Mouse (Mus musculus) spleen, adult 2 months (tissue): ENCODE measurements around the gene Mea1. TPM values are rescaled to one million over a fixed set of nuclear protein-coding genes. Genes with fewer than 3 reads are reported as not detected.

Experiments
- DNase-seq, 2 experiments: peaks; one replicate each; pipeline versions ENCODE4 v3.0.0 to v3.0.0-alpha.2; 2012 to 2021; ENCODE audit warnings: low spot score in 2 of 2, low read depth in 1 of 2
- H3K27ac ChIP-seq: fragments of 200-500 bp; 2 replicates; pipeline ENCODE4 v1.5.1; 2012; ENCODE audit warnings: low read length, inconsistent platforms; ENCODE audit not compliant: insufficient read depth
- H3K27me3 ChIP-seq: fragments of 200-500 bp; 2 replicates; pipeline ENCODE4 v1.6.1; 2012; ENCODE audit warnings: mild to moderate bottlenecking, moderate library complexity, low read length, inconsistent platforms; ENCODE audit not compliant: control insufficient read depth, insufficient read depth
- H3K36me3 ChIP-seq: fragments of 200-500 bp; 2 replicates; pipeline ENCODE4 v1.6.1; 2012; ENCODE audit warnings: mild to moderate bottlenecking, low read length, inconsistent platforms; ENCODE audit not compliant: control insufficient read depth, insufficient read depth
- H3K4me1 ChIP-seq: fragments of 200-500 bp; 2 replicates; pipeline ENCODE4 v1.6.1; 2011; ENCODE audit warnings: inconsistent platforms; ENCODE audit not compliant: control insufficient read depth, insufficient read depth, insufficient read length
- H3K4me3 ChIP-seq: fragments of 200-500 bp; 2 replicates; pipeline ENCODE4 v1.5.1; 2011; ENCODE audit warnings: mild to moderate bottlenecking, inconsistent platforms; ENCODE audit not compliant: insufficient read depth, insufficient read length; ENCODE audit errors: extremely low read depth
- CTCF ChIP-seq: fragments of 200-500 bp; IDR thresholded peaks from 2 replicates; pipeline ENCODE4 v1.5.1; 2011; ENCODE audit warnings: mild to moderate bottlenecking, inconsistent platforms; ENCODE audit not compliant: insufficient read depth, insufficient read length, insufficient replicate concordance; ENCODE audit errors: extremely low read depth
- POLR2A ChIP-seq: fragments of 200-500 bp; IDR thresholded peaks from 2 replicates; pipeline ENCODE4 v1.6.1; 2011; ENCODE audit warnings: low read depth, low read length, inconsistent platforms
- WGBS: fragments of 180-500 bp; shearing (Covaris S2); methylation state at CpG from one replicate; pipeline ENCODE4 v1.1.7; 2018; 5-methylcytosine and 5-hydroxymethylcytosine counted together
- polyA plus RNA-seq: library from polyadenylated mRNA; depleted of rRNA; stranded (reverse); fragments of >200 nt; gene quantifications from 2 replicates; pipeline ENCODE4 v1.2.3, GENCODE M21; 2012

The Mea1 gene
- polyA plus RNA-seq, 1 experiment, result 30.2 TPM

DNA sequence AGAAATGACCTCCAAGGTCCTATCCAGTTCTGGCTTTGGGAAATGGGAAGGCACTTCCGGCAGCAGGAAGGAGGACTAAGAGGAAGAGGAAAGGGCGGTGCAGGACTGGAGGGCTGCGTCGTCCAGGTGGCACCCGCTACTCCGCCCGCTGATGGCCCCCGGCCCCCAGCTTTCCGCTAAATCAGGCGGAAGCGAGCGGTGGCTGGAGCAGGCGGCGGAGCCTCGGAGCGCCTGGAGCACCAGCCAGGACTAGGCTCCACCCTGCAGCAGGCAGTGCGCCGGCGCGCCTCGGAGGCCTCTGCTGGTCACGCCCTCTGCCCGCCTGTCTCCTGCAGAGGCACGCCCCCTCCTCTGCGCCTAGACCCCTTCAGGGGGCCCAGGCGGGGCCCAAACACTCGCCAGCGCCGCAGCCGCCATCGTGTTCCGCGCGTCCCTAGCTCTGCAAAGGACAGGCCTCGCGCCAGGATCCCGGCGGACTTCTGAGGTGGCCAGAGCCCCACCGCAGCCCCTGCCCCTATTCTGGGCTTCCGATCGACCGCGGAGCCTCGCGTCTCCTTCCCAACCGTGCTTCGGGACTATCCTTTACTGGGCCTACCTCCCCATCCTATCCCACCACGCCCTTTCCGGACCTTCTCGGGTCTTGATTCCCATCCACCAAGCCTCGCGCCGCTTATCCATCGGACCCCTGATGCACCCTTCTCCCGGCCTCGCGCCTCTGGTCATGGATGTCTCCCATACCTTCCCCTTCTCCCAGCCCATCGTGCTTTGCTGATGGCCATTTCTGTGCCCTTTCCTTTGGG, 28.2 kb upstream of the Mea1 start, which contains the start of gene Cul7:
Gene Cul7 (plus strand): TSS at position 106 of the 800 bp plus-strand sequence.
- no peak; the same call in 1 of the 2 replicates for TF ChIP-seq POLR2A
- peaks cover 2% of the 10 kb centered on the region; the same call in 1 of the 2 replicates for H3K36me3 ChIP-seq
- under 1% methylated on average over 57 of the region's 58 CpGs for WGBS

DNA sequence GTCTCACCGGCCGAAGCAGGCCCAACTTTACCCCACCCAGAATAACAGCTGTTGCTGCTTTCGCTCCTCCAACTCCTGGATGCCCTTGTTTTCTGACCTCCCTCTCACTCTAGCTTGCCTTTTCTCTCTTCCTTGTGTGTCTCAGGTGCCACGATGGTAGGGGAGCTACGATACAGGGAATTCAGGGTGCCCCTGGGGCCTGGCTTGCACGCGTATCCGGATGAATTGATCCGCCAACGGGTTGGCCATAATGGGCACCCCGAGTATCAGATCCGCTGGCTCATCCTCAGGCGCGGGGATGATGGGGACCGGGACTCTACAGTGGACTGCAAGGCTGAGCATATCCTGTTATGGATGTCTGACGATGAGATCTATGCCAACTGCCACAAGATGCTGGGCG, 27.3 kb upstream of the Mea1 start:
- H3K27ac ChIP-seq, result peak overlapping the region; percentile 17; the same call in 1 of the 2 replicates

More for the DNA sequence above, 28.2 kb upstream of the Mea1 start, which contains the start of gene Cul7:
- peak; percentile 35 to 77 for DNase-seq
- no peaks in the 10 kb centered on the region for H3K27me3 ChIP-seq
- H3K4me3 ChIP-seq, result peak within 1 kb of the TSS; percentile 55
- H3K4me1 ChIP-seq, result peaks cover 14% of the 10 kb centered on the region; the same call in 1 of the 2 replicates
- H3K27ac ChIP-seq, result peak within 1 kb of the TSS; percentile 60

DNA sequence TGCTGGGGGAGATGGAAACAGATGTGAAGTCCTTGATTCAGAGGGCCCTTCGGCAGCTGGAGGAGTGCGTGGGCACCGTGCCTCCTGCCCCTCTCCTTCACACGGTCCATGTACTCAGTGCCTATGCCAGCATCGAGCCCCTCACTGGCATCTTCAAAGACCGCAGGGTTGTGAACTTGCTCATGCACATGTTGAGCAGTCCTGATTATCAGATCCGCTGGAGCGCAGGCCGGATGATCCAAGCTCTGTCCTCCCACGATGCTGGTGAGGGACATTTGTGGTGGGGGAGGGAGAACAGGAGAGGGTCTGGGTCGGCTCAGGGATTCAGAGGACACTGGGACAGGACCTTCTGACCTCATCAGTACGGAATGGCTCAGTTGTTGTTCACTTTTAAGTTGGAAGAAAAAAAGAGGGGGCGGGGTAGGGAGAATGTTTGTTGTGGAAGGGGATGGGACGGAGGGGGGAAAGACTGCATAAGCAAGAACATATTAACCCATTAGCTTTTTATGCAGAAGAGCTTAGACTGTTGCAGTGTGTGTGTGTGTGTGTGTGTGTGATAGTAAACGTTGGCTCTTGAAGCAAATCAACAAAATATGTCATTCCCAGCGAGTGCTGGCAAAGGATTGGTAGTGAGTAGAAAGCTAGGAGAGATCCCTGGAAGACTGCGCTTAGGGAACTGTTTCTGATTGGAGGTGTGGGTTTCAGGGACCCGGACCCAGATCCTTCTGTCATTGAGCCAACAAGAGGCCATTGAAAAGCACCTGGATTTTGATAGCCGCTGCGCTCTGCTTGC, 26.6 kb upstream of the Mea1 start:
- peaks cover 2% of the 10 kb centered on the region; the same call in 1 of the 2 replicates for H3K36me3 ChIP-seq
- H3K27ac ChIP-seq, result no peak overlapping the region; the same call in 1 of the 2 replicates
- TF ChIP-seq POLR2A (no peak), CTCF (no peak)
- H3K27me3 ChIP-seq, result no peaks in the 10 kb centered on the region
- peaks cover 14% of the 10 kb centered on the region; the same call in 1 of the 2 replicates for H3K4me1 ChIP-seq
- no peak overlapping the region for H3K4me3 ChIP-seq
- 84% methylated on average over 20 of the region's 20 CpGs for WGBS
- DNase-seq, result no peak

More for the DNA sequence above, 27.3 kb upstream of the Mea1 start:
- peaks cover 14% of the 10 kb centered on the region; the same call in 1 of the 2 replicates for H3K4me1 ChIP-seq
- no peak for DNase-seq
- WGBS, result 69% methylated on average over 17 of the region's 17 CpGs
- H3K27me3 ChIP-seq, result no peaks in the 10 kb centered on the region
- H3K36me3 ChIP-seq, result peaks cover 2% of the 10 kb centered on the region; the same call in 1 of the 2 replicates
- H3K4me3 ChIP-seq, result no peak overlapping the region
- TF ChIP-seq CTCF, result no peak

DNA sequence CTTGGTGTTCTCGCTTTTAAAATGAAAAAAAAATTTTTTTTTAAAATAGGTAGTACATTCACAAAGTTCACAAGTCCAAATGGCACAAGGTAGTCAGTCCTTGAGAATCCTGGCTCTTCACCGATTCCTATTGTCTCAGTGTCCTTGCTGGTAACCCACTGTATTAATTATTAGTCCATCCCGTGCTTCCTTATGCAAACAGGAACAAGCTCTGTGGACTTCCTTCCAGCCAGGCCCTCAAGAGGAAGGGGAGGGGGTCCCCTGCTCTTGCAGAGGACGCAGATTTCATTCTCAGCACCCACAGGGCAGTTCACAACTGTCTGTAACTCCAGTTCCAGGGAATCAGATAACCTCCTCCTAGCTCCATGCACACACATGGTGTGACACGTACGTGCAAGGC, 22.5 kb upstream of the Mea1 start:
- WGBS, result 86% methylated on average over 6 of the region's 6 CpGs
- no peak for DNase-seq
- no peaks in the 10 kb centered on the region for H3K27me3 ChIP-seq
- H3K4me3 ChIP-seq, result no peak overlapping the region
- peaks cover 4% of the 10 kb centered on the region; the same call in 1 of the 2 replicates for H3K4me1 ChIP-seq
- no peak overlapping the region for H3K27ac ChIP-seq
- TF ChIP-seq CTCF, result no peak
- TF ChIP-seq POLR2A, result no peak
- H3K36me3 ChIP-seq, result no peaks in the 10 kb centered on the region

DNA sequence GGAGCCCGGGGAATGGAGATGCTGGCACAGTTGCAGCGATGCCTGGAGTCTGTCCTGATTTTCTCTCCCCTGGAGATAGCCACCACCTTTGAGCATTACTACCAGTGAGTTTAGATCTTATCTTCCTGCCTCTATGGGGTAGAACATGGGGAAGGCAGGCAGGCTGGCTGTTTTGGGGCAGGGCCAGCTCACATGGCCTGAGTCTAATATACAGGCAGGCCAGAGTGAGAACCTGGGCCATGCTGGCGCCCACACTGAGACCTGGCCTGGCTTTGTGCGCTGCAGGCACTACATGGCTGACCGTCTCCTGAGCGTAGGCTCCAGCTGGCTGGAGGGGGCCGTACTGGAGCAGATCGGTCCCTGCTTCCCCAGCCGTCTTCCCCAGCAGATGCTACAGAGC, 17.2 kb upstream of the Mea1 start:
- Histone ChIP-seq H3K36me3 (peaks cover 4% of the 10 kb centered on the region), H3K4me1 (no peaks in the 10 kb centered on the region), H3K4me3 (no peak overlapping the region), H3K27me3 (no peaks in the 10 kb centered on the region), H3K27ac (no peak overlapping the region)
- no peak for DNase-seq
- 94% methylated on average over 9 of the region's 9 CpGs for WGBS
- TF ChIP-seq CTCF (no peak), POLR2A (no peak)

DNA sequence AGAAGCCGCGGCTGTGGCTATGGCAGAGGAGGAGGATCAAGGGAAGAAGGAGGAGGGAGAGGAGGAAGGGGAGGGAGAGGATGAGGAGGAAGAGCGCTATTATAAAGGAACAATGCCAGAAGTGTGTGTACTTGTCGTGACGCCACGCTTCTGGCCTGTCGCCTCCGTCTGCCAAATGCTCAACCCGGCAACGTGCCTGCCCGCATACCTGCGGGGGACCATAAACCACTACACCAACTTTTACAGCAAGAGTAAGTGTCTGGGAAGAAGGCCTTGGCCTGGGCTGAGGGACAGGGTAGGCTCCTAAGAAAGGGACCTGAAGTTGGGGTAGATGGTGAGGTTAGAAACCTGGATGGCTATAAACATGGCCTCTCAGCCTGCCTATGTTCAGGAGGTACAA, 16.6 kb upstream of the Mea1 start:
- Histone ChIP-seq H3K4me1 (no peaks in the 10 kb centered on the region), H3K36me3 (peaks cover 5% of the 10 kb centered on the region), H3K27me3 (no peaks in the 10 kb centered on the region), H3K27ac (no peak overlapping the region), H3K4me3 (no peak overlapping the region)
- 92% methylated on average over 12 of the region's 12 CpGs for WGBS
- TF ChIP-seq POLR2A (no peak), CTCF (no peak)
- no peak for DNase-seq
